Comparison of ENCODE assay signal across 7 mouse cellular contexts in genomic region chr12:80406650-80407049, GRCm38 (mm10). TPM values are rescaled to one million over a fixed set of nuclear protein-coding genes. Genes with fewer than 3 reads are reported as not detected.
DNase-seq lines count a peak whose midpoint lies in the region; ATAC-seq and TF ChIP-seq lines count a peak whose summit lies in the region.

No protein-coding gene starts in this region.

- peaks cover 7% of the 10 kb centered on the region; the same call in 1 of the 2 replicates for H3K79me2 ChIP-seq in CH12.LX (replicated peaks; ENCODE audit: control insufficient read depth, extremely low read depth, insufficient read depth, poor library complexity, severe bottlenecking)

- no peak for TF ChIP-seq EP300 in CH12.LX (IDR thresholded peaks at IDR 0.05; ENCODE audit: low read length)

- dilution Hi-C loops in CH12.LX (cut with MboI; ENCODE audit: extremely low pct_ligation_motif_present, extremely low pct_unique_long_range_greater_than_20kb, low sequenced_read_pairs) = no loop called here

- no peaks in the 10 kb centered on the region for H3K27me3 ChIP-seq in kidney, postnatal 0 days (ENCODE audit: insufficient read depth, low read length)
- H3K27me3 ChIP-seq in CH12.LX (replicated peaks) = no peaks in the 10 kb centered on the region
- no peaks in the 10 kb centered on the region for H3K27me3 ChIP-seq in embryonic facial prominence, embryonic 11.5 days (ENCODE audit: control insufficient read depth, insufficient read depth, low read length)

- peak; percentile 72 for TF ChIP-seq CTCF in kidney, postnatal 0 days (IDR thresholded peaks at IDR 0.05; ENCODE audit: low read depth)
- TF ChIP-seq CTCF in CH12.LX (conservative IDR thresholded peaks at IDR 0.05 in 1 of 2, IDR thresholded peaks at IDR 0.05 in 1 of 2; ENCODE audit: low read depth in 2 of 2, low read length in 2 of 2) = peak; percentile 66 to 69

- peak; percentile 37 for DNase-seq in kidney, postnatal 0 days (ENCODE audit: low spot score)
- DNase-seq in kidney, adult 11 months = no peak
- DNase-seq in CH12.LX (ENCODE audit: extremely low read depth) (peak; percentile 52), R1 (ENCODE audit: low read depth, low spot score) (peak; percentile 79)
- peak; percentile 67 for DNase-seq in embryonic facial prominence, embryonic 11.5 days (ENCODE audit: low spot score)
- peak; percentile 61 for DNase-seq in lung, postnatal 14 days
- DNase-seq in testis, postnatal 14 days (ENCODE audit: low spot score) = peak; percentile 20

- in situ Hi-C loops in CH12.LX (cut with MboI; ENCODE audit: low pct_ligation_motif_present, low pct_unique_long_range_greater_than_20kb, low sequenced_read_pairs) = no loop called here

- H3K9me3 ChIP-seq in kidney, postnatal 0 days (replicated peaks; ENCODE audit: low read length) = no peaks in the 10 kb centered on the region; the same call in 1 of the 2 replicates
- no peaks in the 10 kb centered on the region for H3K9me3 ChIP-seq in CH12.LX (replicated peaks; ENCODE audit: low read length)
- H3K9me3 ChIP-seq in embryonic facial prominence, embryonic 11.5 days (replicated peaks; ENCODE audit: control insufficient read depth, low read length) = no peaks in the 10 kb centered on the region

- TF ChIP-seq POLR2A in CH12.LX (IDR thresholded peaks at IDR 0.05; ENCODE audit: low read depth, low read length) = no peak

- H3K4me1 ChIP-seq in kidney, postnatal 0 days (replicated peaks; ENCODE audit: insufficient read depth, low read length) = no peaks in the 10 kb centered on the region
- no peaks in the 10 kb centered on the region for H3K4me1 ChIP-seq in CH12.LX (ENCODE audit: control insufficient read depth in 1 of 2, insufficient read depth in 2 of 2)
- no peaks in the 10 kb centered on the region for H3K4me1 ChIP-seq in embryonic facial prominence, embryonic 11.5 days (ENCODE audit: control insufficient read depth, insufficient read depth, low read length)

- H3K4me2 ChIP-seq in kidney, postnatal 0 days (ENCODE audit: low read length) = no peak overlapping the region
- no peak overlapping the region for H3K4me2 ChIP-seq in CH12.LX (ENCODE audit: insufficient read depth, low read depth, poor library complexity, severe bottlenecking)
- H3K4me2 ChIP-seq in embryonic facial prominence, embryonic 11.5 days (ENCODE audit: low read depth, low read length) = no peak overlapping the region

- WGBS in kidney, postnatal 0 days = 42% methylated on average over 3 of the region's 3 CpGs
- 38% methylated on average over 3 of the region's 3 CpGs for WGBS in embryonic facial prominence, embryonic 11.5 days

- 0 out of 2 replicates have a peak, but pooled peaks cover 7% of the 10 kb centered on the region for H3K36me3 ChIP-seq in kidney, postnatal 0 days (ENCODE audit: insufficient read depth, low read length)
- H3K36me3 ChIP-seq in CH12.LX (replicated peaks in 1 of 2; ENCODE audit: control insufficient read depth in 1 of 2, insufficient read depth in 1 of 2, low read length in 1 of 2) = peaks cover 17 to 62% of the 10 kb centered on the region in 2 experiments
- H3K36me3 ChIP-seq in embryonic facial prominence, embryonic 11.5 days (replicated peaks; ENCODE audit: control insufficient read depth, insufficient read depth, low read depth, low read length) = no peaks in the 10 kb centered on the region; the same call in 1 of the 2 replicates

- TF ChIP-seq RAD21 in CH12.LX (IDR thresholded peaks at IDR 0.05; ENCODE audit: low read depth, low read length) = peak; percentile 50

- no peak overlapping the region for H3K9ac ChIP-seq in kidney, postnatal 0 days (ENCODE audit: low read depth, low read length)
- no peak overlapping the region for H3K9ac ChIP-seq in CH12.LX (ENCODE audit: insufficient read depth, low read depth)
- no peak overlapping the region for H3K9ac ChIP-seq in embryonic facial prominence, embryonic 11.5 days (replicated peaks; ENCODE audit: low read length)

- no peak overlapping the region for H3K27ac ChIP-seq in kidney, postnatal 0 days
- no peak overlapping the region for H3K27ac ChIP-seq in CH12.LX (ENCODE audit: insufficient read depth, low read depth)
- no peak overlapping the region for H3K27ac ChIP-seq in embryonic facial prominence, embryonic 11.5 days (replicated peaks; ENCODE audit: low read depth, low read length)

- ATAC-seq in kidney, postnatal 0 days (replicated peaks; ENCODE audit: low FRiP score, low read depth) = no peak
- no peak for ATAC-seq in embryonic facial prominence, embryonic 11.5 days (replicated peaks; ENCODE audit: insufficient number of reproducible peaks, low FRiP score, low TSS enrichment, low read depth)

- H3K4me3 ChIP-seq in kidney, postnatal 0 days (replicated peaks; ENCODE audit: low read depth, low read length) = no peak overlapping the region
- H3K4me3 ChIP-seq in CH12.LX (replicated peaks in 1 of 3; ENCODE audit: low read depth in 2 of 3, low read length in 2 of 3, poor library complexity in 1 of 3) = no peak overlapping the region
- no peak overlapping the region for H3K4me3 ChIP-seq in embryonic facial prominence, embryonic 11.5 days (ENCODE audit: low read depth, low read length)

TF ChIP-seq in CH12.LX, 34 proteins besides CTCF, POLR2A, EP300 and RAD21:
- TF ChIP-seq SMC3 (IDR thresholded peaks at IDR 0.05; ENCODE audit: low read depth, low read length) (peak; percentile 45), UBTF (IDR thresholded peaks at IDR 0.05; ENCODE audit: low read depth, low read length) (no peak)

RNA-seq across cellular contexts. Expression of gene Dcaf5, which starts 29.8 kb away (rescaled TPM):
- polyA plus RNA-seq in kidney, postnatal 0 days (2015; fragmentation: Nextera tagmentation; extraction: Ambion mirVana) = 11.5 and 11.9 TPM in 2 replicates
- total RNA-seq in CH12.LX (2012; rRNA removed) (11.0 and 13.0 TPM in 2 replicates), CH12.LX (2014; rRNA removed) (8.2 and 9.2 TPM in 2 replicates)
- 13.2 and 15.2 TPM in 2 replicates for polyA plus RNA-seq in CH12.LX (2012; ENCODE audit: insufficient read length, low read depth)
- 10.1 and 11.5 TPM in 2 replicates for polyA plus RNA-seq in embryonic facial prominence, embryonic 11.5 days (2014; fragmentation: Nextera tagmentation; extraction: Ambion mirVana)

RNA-seq across cellular contexts. Expression of gene Exd2, which starts 56.2 kb away (rescaled TPM):
- 17.7 and 17.9 TPM in 2 replicates for polyA plus RNA-seq in kidney, postnatal 0 days (2015; fragmentation: Nextera tagmentation; extraction: Ambion mirVana)
- total RNA-seq in CH12.LX (2012; rRNA removed) (10.6 and 15.0 TPM in 2 replicates), CH12.LX (2014; rRNA removed) (11.3 and 12.8 TPM in 2 replicates)
- polyA plus RNA-seq in CH12.LX (2012; ENCODE audit: insufficient read length, low read depth) = 8.8 and 11.2 TPM in 2 replicates
- 34.9 and 36.2 TPM in 2 replicates for polyA plus RNA-seq in embryonic facial prominence, embryonic 11.5 days (2014; fragmentation: Nextera tagmentation; extraction: Ambion mirVana)
